Mouse (Mus musculus) neural tube, embryonic 12.5 days (tissue): ENCODE results near the gene Dcaf15. TPM values are rescaled to one million over a fixed set of nuclear protein-coding genes. Genes with fewer than 3 reads are reported as not detected.

Experiments
- ATAC-seq: fragments of 200-750 bp; cut with Nextera tagmentation; 2 replicates; pipeline ENCODE4 v1.8.0; 2017; ENCODE audit warnings: low read depth, mild to moderate bottlenecking, moderate TSS enrichment, moderate library complexity; ENCODE audit not compliant: low FRiP score
- H3K27ac ChIP-seq: fragments of 300-500 bp; sonication (generic); 2 replicates; pipeline ENCODE4 v1.5.1; 2016
- H3K27me3 ChIP-seq: fragments of 300-500 bp; sonication (generic); replicated peaks from 2 replicates; pipeline ENCODE4 v1.6.1; 2016; ENCODE audit warnings: mild to moderate bottlenecking
- H3K36me3 ChIP-seq: fragments of 300-500 bp; sonication (generic); 2 replicates; pipeline ENCODE4 v1.6.1; 2016; ENCODE audit warnings: mild to moderate bottlenecking
- H3K4me1 ChIP-seq: fragments of 300-500 bp; sonication (generic); 2 replicates; pipeline ENCODE4 v1.6.1; 2016
- H3K4me2 ChIP-seq: fragments of 300-500 bp; sonication (generic); replicated peaks from 2 replicates; pipeline ENCODE4 v1.6.1; 2016; ENCODE audit warnings: mild to moderate bottlenecking
- H3K4me3 ChIP-seq: fragments of 300-500 bp; sonication (generic); 2 replicates; pipeline ENCODE4 v1.5.1; 2016
- H3K9ac ChIP-seq: fragments of 300-500 bp; sonication (generic); 2 replicates; pipeline ENCODE4 v1.6.1; 2016; ENCODE audit warnings: mild to moderate bottlenecking
- H3K9me3 ChIP-seq: fragments of 300-500 bp; sonication (generic); 2 replicates; pipeline ENCODE4 v1.6.1; 2016; ENCODE audit warnings: mild to moderate bottlenecking
- WGBS: fragments of 180-500 bp; shearing (Covaris S2); methylation state at CpG from one replicate; pipeline ENCODE4 v1.1.7; 2016; 5-methylcytosine and 5-hydroxymethylcytosine counted together
- polyA plus RNA-seq: library from polyadenylated mRNA; unstranded; fragments of >200 nt; fragmentation: Nextera tagmentation; extraction: Ambion mirVana; gene quantifications from 2 replicates; pipeline ENCODE4 v1.2.1, GENCODE M21; 2016

Gene Dcaf15
- polyA plus RNA-seq, 1 experiment from 2014 or later = 19.6 TPM

DNA sequence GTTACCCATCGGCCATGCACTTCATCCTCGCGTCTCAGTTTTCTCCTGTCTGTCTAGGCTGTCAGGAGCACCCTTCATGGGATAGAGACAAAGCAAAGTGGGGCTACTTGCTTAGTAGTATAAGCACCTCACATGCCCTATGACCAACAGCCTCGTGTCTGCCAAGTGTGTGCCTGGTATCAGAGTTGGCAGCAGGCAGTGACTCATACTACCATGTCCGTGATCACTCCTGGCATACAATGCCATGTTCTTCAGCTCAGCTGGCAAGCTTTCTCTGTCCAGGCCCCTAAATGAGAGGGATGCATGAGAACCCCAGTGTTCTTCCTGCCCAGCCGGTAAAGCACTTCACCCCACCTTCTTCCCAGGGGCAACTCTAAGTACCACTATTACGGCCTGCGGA lies 14.0 kb downstream of the Dcaf15 start:
- WGBS = 88% methylated on average over 8 of the region's 8 CpGs
- H3K9me3 ChIP-seq = no peaks in the 10 kb centered on the region
- H3K4me1 ChIP-seq = no peaks in the 10 kb centered on the region
- no peak overlapping the region for H3K4me2 ChIP-seq
- no peaks in the 10 kb centered on the region for H3K27me3 ChIP-seq
- peaks cover 94% of the 10 kb centered on the region for H3K36me3 ChIP-seq
- H3K9ac ChIP-seq = no peak overlapping the region
- no peak overlapping the region for H3K27ac ChIP-seq
- no peak for ATAC-seq
- H3K4me3 ChIP-seq = no peak overlapping the region

DNA sequence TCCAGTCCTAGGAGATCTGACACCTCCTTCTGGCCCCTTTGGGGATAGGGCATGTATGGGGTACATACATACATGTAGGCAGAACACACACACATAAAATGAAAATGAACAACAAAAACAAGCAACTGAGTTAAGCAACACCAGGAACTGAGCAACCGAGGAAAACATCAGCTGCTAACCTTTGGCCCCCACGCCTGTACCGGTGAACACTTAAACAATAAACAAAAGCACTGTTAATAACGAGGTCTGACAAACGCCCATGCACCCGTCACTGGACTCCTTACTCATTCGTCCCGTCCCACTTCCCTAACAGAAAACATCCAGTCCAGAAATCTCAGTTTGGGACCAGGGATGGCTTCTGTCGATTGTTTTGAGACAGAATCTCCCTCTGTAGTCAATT lies 15.3 kb downstream of the Dcaf15 start:
- H3K9ac ChIP-seq = no peak overlapping the region
- H3K4me1 ChIP-seq = peaks cover 6% of the 10 kb centered on the region
- H3K36me3 ChIP-seq = peaks cover 85% of the 10 kb centered on the region
- no peaks in the 10 kb centered on the region for H3K9me3 ChIP-seq
- no peak overlapping the region for H3K27ac ChIP-seq
- H3K27me3 ChIP-seq = no peaks in the 10 kb centered on the region
- H3K4me3 ChIP-seq = no peak overlapping the region
- ATAC-seq = no peak
- WGBS = 87% methylated on average over 9 of the region's 9 CpGs
- H3K4me2 ChIP-seq = no peak overlapping the region

DNA sequence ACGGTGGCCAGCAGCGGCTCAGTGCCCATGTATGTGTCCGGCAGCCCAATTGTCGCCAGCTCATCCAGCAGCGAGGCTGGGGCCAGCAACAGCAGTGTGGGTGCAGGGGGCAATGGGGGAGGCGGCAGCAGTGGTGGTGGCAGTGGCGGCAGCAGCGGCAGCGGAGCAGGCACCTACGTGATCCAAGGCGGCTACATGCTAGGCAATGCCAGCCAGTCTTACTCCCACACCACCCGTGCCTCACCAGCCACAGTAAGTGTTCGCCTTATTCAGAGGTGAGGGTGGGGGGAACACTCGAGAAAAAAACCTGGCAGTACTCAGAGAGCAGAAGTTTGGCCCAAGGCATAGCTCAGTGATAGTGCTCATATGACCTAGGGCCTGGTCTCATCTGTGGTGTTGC lies 16.7 kb downstream of the Dcaf15 start:
- peaks cover 9% of the 10 kb centered on the region for H3K4me1 ChIP-seq
- no peak overlapping the region for H3K4me3 ChIP-seq
- no peak for ATAC-seq
- H3K9me3 ChIP-seq = no peaks in the 10 kb centered on the region
- no peak overlapping the region for H3K9ac ChIP-seq
- no peaks in the 10 kb centered on the region for H3K27me3 ChIP-seq
- H3K36me3 ChIP-seq = peaks cover 84% of the 10 kb centered on the region
- H3K4me2 ChIP-seq = no peak overlapping the region
- WGBS = 94% methylated on average over 14 of the region's 14 CpGs
- H3K27ac ChIP-seq = no peak overlapping the region

DNA sequence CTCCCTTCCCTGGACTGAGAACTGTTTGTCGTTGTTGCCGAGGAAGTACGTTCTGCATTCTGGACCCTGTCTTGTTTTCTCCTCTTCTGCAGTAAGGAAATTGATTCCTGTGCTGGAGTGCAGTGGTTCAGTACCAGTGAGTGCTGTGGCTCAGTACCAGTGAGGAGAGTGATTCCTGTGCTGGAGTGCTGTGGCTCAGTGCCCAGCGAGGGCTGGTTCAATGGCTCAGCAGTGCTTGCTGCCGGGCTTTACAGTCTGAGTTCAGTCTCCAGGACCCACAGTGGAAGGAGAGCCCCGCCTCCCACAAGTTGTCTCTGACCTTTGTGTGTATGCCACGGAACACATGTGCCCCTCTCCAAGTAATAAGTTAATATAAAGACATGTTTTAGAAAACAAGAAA lies 17.4 kb downstream of the Dcaf15 start:
- H3K4me1 ChIP-seq = peaks cover 9% of the 10 kb centered on the region
- no peak overlapping the region for H3K27ac ChIP-seq
- H3K9ac ChIP-seq = no peak overlapping the region
- H3K27me3 ChIP-seq = no peaks in the 10 kb centered on the region
- no peak overlapping the region for H3K4me3 ChIP-seq
- H3K4me2 ChIP-seq = no peak overlapping the region
- H3K9me3 ChIP-seq = no peaks in the 10 kb centered on the region
- no peak for ATAC-seq
- peaks cover 84% of the 10 kb centered on the region for H3K36me3 ChIP-seq
- WGBS = 89% methylated on average over 7 of the region's 7 CpGs

DNA sequence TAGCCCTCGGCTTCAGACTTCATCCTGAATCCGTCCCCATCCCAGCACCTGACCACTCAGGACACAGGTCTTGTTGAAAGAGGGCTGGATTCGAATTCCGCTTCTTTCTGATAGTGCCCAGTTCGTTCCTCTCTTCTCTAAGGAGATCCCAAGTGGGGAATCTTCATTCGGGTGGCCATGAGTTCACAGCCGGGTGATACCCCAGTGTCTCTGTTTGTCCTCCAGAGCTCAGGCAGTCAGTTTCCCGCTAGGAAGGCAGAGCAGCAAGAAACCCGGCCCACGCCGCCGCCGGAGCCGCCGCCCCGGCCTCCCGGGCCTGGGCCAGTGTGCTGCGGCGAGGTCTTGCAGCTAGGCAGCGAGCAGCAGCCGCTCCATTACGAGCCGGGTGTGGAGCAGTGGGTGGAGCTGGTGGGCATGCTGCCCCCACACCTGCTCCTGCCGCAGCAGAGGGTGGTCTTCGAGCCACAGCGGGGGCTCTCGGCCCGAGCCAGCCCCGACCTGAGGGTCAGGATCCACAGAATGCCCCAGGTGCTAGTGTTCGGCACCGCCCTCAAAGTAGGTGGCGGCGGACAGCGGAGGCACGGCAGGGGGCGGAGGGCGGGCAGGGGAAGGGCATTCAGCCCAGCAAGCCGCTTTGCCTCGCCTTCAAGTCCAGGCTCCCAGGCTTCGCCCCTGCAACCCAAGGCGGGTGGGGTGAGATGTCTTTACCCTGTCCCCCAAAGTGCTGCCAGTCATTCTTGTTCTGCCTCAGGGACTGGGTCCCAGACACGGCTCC lies 20.0 kb downstream of the Dcaf15 start:
- Histone ChIP-seq H3K9me3 (no peaks in the 10 kb centered on the region), H3K36me3 (peaks cover 77% of the 10 kb centered on the region), H3K27me3 (no peaks in the 10 kb centered on the region), H3K4me3 (no peak overlapping the region), H3K9ac (peak overlapping the region; percentile 42; the same call in 1 of the 2 replicates), H3K4me2 (peak overlapping the region; percentile 31; the same call in 1 of the 2 replicates), H3K27ac (no peak overlapping the region), H3K4me1 (peaks cover 9% of the 10 kb centered on the region)
- ATAC-seq = 0 out of 2 replicates have a peak, but pooled peaks have one; percentile 43
- WGBS = 34% methylated on average over 42 of the region's 42 CpGs

DNA sequence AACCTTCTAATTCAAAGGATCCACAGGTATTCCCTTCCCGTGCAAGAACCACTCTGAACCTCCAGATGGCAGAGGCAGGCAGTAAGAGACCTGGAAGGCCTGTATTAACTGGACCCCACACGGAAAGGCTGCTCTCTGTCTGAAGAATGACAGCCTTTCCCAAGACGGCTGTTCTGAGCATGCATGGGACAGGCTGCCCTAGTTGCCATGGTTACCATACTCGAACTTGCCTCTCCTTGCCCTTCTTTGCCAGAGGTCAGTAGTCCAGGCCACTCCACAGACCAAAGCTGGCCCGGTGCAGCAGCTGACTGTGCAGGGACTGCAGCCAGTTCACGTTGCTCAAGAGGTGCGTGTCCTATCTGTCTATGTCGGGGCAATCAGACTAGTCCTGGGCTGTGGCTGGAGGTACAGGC lies 20.7 kb downstream of the Dcaf15 start:
- H3K4me3 ChIP-seq = no peak overlapping the region
- H3K9me3 ChIP-seq = no peaks in the 10 kb centered on the region
- no peaks in the 10 kb centered on the region for H3K27me3 ChIP-seq
- peaks cover 75% of the 10 kb centered on the region for H3K36me3 ChIP-seq
- H3K4me1 ChIP-seq = peaks cover 9% of the 10 kb centered on the region
- WGBS = 26% methylated on average over 8 of the region's 8 CpGs
- no peak overlapping the region for H3K27ac ChIP-seq
- no peak overlapping the region for H3K4me2 ChIP-seq
- ATAC-seq = no peak; the same call in 1 of the 2 replicates
- no peak overlapping the region for H3K9ac ChIP-seq

DNA sequence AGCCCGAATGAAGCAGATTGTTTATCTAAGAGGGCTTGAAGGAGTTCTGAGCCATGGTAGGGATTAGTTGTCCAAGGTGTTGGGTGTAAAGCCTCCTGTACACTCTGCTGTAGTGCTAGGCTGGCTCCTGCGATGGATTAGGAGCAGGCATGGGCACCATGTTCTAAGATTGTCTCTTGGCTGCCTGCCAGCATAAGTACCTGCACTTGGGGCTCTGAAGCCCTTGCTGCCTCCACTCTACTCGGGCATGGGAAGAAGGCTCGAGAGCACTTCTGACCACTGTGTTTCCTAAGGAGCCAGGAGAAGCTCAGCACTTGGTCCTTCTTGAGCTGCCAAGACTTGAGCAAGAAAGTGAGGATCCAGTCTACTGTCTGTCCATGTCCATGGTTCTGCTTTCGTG lies 25.4 kb downstream of the Dcaf15 start:
- H3K36me3 ChIP-seq = peaks cover 63% of the 10 kb centered on the region

DNA sequence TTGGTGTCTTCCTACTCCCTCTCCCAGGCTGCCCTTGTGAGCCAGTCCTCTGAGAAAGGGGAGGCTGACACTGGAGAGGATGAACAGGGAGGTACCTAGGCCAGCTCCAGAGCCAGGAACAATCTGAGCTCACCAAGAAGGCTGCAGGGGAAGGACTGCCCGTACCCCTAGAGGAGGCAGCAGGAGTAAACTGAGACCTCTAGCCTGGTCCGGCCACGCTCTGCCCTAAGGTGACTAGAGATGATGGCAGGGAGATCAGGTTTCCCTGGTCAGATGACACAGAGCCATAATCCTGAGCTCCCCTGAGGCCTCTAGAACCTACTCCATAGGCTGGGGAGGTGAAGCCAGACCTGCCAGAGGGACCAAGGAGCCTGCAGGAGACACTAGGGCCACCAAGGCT lies 27.7 kb downstream of the Dcaf15 start:
- WGBS = 80% methylated on average over 3 of the region's 3 CpGs
- Histone ChIP-seq H3K27ac (no peak overlapping the region), H3K4me1 (peaks cover 21% of the 10 kb centered on the region), H3K27me3 (no peaks in the 10 kb centered on the region), H3K9ac (no peak overlapping the region), H3K4me2 (no peak overlapping the region), H3K36me3 (peaks cover 41% of the 10 kb centered on the region), H3K4me3 (no peak overlapping the region), H3K9me3 (no peaks in the 10 kb centered on the region)
- ATAC-seq = no peak

More for the DNA sequence above, 25.4 kb downstream of the Dcaf15 start:
- WGBS = 94% methylated on average over 5 of the region's 5 CpGs
- no peaks in the 10 kb centered on the region for H3K9me3 ChIP-seq
- H3K4me1 ChIP-seq = peaks cover 2% of the 10 kb centered on the region; the same call in 1 of the 2 replicates
- H3K9ac ChIP-seq = no peak overlapping the region
- no peak overlapping the region for H3K27ac ChIP-seq
- H3K4me2 ChIP-seq = no peak overlapping the region
- no peak overlapping the region for H3K4me3 ChIP-seq
- no peaks in the 10 kb centered on the region for H3K27me3 ChIP-seq
- ATAC-seq = no peak

DNA sequence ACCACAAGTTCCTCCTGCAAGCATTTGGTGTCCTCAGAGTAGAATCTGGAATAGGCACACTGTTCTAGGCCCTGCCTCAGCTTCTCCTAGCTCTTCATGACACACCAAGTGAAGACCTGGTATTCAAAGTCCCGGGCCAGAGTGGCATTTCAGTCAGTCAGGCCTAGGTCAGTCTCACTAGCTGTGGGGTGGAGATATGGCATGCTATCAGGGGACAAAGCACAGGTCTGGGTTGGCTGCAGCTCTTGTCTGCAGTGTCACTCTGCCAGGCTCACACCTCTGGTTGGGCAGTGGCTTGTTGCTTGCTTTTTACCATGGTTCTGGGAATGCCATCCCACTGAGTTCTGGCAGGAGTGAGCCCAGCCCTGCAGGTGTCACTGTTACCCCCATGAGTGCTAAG lies 28.2 kb downstream of the Dcaf15 start:
- no peak overlapping the region for H3K9ac ChIP-seq
- H3K4me2 ChIP-seq = no peak overlapping the region
- H3K27me3 ChIP-seq = no peaks in the 10 kb centered on the region
- WGBS = 84% methylated on average over 1 of the region's 1 CpGs
- no peak overlapping the region for H3K27ac ChIP-seq
- H3K9me3 ChIP-seq = no peaks in the 10 kb centered on the region
- no peak overlapping the region for H3K4me3 ChIP-seq
- H3K36me3 ChIP-seq = peaks cover 41% of the 10 kb centered on the region
- no peak for ATAC-seq
- H3K4me1 ChIP-seq = peaks cover 26% of the 10 kb centered on the region

DNA sequence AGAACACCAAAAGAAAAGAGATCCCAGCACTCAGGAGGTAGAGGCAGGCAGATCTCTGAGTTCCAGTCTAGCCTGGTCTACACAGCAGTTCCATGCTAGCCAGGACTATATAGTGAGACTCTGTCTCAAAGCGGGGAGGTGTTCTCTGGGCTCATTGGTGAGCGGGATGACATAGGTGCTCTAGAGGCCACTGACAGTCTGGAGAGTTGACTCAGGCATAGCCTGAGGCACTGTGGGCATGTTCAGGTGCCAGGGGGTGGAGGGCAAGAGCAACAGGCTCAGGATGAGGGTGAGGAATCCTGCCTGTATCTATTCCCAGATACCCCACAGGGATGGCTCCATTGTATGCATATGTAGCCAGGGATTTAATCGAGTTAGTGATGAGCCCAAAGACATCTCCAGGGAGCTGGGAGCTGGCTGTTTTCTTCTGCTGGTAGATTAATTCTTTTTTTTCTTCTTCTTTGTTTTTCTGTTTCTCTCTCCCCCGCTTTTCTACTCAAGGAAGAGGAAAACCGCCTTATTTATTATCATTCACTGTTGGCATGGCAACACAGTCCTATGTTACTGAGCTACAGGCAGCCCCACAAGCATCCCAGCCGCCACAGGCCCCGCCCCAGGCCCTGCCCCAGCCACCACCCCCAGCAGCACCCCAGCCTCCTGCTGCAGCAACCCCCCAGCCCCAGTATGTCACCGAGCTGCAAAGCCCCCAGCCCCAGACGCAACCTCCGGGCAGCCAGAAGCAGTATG lies 31.2 kb downstream of the Dcaf15 start:
- peaks cover 43% of the 10 kb centered on the region for H3K4me1 ChIP-seq
- no peak for ATAC-seq
- peaks cover 21% of the 10 kb centered on the region for H3K36me3 ChIP-seq
- H3K4me2 ChIP-seq = 0 out of 2 replicates have a peak overlapping the region, but pooled peaks have one; percentile 12
- no peaks in the 10 kb centered on the region for H3K9me3 ChIP-seq
- 54% methylated on average over 10 of the region's 10 CpGs for WGBS
- H3K27me3 ChIP-seq = no peaks in the 10 kb centered on the region
- 0 out of 2 replicates have a peak overlapping the region, but pooled peaks have one; percentile 17 for H3K27ac ChIP-seq
- H3K9ac ChIP-seq = peak overlapping the region; percentile 26; the same call in 1 of the 2 replicates
- no peak overlapping the region for H3K4me3 ChIP-seq

DNA sequence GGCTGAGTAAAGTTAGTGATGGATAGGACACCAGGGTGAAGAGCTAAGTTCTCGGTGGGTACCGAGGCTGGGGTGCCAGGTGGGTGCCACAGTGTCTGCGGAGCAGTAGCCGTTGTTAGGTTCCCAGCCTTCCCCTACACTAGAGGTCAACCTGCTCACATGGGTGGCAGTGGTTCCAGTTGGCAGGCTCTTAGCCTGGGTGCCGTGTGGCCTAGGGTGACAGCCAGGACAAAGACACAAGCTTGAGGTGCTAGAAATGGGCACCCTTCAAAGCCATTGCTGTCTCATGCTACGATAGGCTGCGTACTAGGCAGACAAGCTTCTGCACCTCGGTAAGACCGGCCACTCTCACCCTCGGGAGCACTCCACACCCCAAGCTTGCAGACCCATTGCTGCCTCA lies 32.2 kb downstream of the Dcaf15 start:
- ATAC-seq = no peak
- H3K4me2 ChIP-seq = no peak overlapping the region
- H3K27ac ChIP-seq = no peak overlapping the region
- H3K27me3 ChIP-seq = no peaks in the 10 kb centered on the region
- WGBS = 90% methylated on average over 10 of the region's 10 CpGs
- H3K9ac ChIP-seq = peak overlapping the region; percentile 8; the same call in 1 of the 2 replicates
- H3K36me3 ChIP-seq = peaks cover 19% of the 10 kb centered on the region
- no peak overlapping the region for H3K4me3 ChIP-seq
- peaks cover 53% of the 10 kb centered on the region for H3K4me1 ChIP-seq
- H3K9me3 ChIP-seq = no peaks in the 10 kb centered on the region

DNA sequence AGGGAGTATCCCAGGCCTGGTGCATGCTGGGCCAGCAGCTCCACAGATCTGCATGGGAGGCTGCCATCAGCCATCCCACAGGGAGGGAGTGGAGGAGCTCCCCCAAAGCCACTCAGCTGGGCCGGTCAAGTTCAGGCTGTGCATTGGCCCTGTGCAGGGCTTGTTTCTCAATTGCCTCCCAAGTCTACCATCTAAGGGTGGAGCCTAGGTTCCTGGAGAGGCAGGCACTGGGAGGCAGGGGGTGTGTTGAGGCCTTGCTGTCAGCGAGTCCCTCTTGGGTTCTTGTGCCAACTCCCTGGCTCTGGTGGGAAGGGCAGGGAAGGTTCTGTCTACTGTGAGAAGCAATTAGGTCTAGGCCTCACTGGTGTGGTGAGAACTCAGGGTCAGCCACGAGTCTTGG lies 32.6 kb downstream of the Dcaf15 start:
- H3K9me3 ChIP-seq = no peaks in the 10 kb centered on the region
- peaks cover 16% of the 10 kb centered on the region for H3K36me3 ChIP-seq
- 76% methylated on average over 3 of the region's 3 CpGs for WGBS
- H3K27ac ChIP-seq = no peak overlapping the region
- peak overlapping the region; percentile 8; the same call in 1 of the 2 replicates for H3K9ac ChIP-seq
- peaks cover 53% of the 10 kb centered on the region for H3K4me1 ChIP-seq
- ATAC-seq = no peak
- no peaks in the 10 kb centered on the region for H3K27me3 ChIP-seq
- H3K4me2 ChIP-seq = no peak overlapping the region
- H3K4me3 ChIP-seq = no peak overlapping the region
